Mouse (Mus musculus) T-helper 1 cell (primary cell): Measurements from ENCODE around the gene Rflnb.

Experiments
- in situ Hi-C: fragments of 300-600 bp; cut with MboI, MseI; formaldehyde crosslinking; loops from one replicate; pipeline ENCODE4 v1.15.1; 2025; ENCODE audit warnings: high pct_unique_total_duplicates

Rflnb gene

GRCm38 (mm10) chr11:76027139-76028071 is at the start of gene Rflnb:
TSS of gene Rflnb (minus strand) at chr11:76027782.
- in situ Hi-C loops = loop anchor here (10.0 kb wide), 1 partner anchor 467 kb away; no protein-coding TSS in a partner anchor

DNA sequence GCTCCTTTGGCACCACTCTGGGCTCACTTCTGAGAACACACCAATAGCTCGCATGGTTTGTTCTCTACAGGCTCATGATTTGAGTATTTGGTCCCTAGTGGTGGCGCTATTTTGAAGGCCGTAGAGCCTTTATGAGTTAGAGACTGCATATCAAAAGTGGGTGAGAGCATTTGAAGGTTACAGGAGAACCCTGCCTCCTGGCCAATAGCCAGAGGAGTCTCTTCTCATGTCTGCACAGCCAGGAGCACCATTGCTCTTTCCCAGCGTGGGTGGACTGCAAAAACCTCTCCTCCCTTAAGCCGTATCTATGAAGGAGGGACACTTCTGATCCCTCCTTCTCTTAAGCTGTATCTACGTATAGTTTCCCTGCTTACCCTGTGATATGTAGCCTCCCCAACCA is 49.8 kb upstream of the Rflnb start:
- in situ Hi-C loops = no loop called here

DNA sequence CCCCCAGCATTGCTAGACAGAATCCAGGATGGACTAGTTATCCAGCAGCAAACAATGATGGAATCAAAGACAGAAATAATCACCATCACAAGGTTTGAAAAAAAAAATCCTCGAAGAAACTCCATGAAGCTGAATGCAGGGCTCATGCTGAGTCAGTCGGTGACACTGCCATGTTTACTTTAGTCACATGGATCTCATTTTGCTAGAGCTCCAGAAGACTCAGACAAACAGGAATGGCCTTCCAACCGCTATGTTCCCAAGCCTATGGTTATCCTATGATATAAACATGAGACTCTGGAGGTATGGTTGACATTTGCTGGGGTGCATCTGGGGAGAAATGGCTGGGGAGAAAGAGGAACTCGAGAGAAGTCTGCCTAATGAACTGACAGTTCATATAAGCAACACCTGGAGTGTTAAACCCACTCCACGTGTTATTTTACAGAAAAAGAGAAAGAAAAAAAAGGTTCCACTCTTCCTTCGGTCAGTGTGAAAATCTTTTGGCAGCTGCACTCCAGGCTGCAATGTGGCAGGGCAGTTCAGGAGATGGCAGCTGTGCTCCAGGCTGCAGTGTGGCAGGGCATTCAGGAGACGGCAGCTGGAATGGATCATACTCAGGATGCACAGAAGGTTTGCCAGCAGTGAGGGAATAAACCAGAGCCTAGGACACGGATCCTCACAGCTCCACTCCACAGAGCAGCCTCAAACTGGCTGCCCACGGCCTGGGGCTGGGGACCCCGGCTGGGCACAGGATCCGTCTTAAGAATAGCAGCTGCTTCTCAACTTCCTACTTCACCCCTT is 46.9 kb upstream of the Rflnb start:
- in situ Hi-C loops = no loop called here

DNA sequence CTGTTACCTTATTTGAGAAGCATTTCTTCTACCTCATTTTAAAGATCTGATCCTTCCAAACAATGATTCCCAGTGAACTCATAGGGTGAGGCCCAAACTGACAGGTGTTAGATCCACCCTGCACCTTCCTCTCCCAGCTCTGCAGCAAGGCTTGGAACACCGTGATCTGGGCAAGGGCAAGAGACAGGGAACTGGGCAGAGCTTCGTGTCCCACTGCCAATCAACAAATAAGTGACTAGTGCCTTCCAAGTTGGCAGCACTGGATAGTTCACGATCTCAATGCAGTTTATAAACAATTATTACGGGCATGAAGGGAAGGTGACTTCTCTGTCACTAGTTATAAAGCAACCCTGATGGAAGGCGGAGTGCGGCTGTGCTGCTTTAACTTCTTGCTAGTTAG is 42.2 kb upstream of the Rflnb start:
- in situ Hi-C loops = no loop called here

- in situ Hi-C loops = no loop called here
Observed at GRCm38 (mm10) chr11:76066563-76067156, 39.1 kb upstream of the Rflnb start.

- in situ Hi-C loops = no loop called here
Observed at GRCm38 (mm10) chr11:76065521-76066095, 38.0 kb upstream of the Rflnb start.

GRCm38 (mm10) chr11:76064411-76064810 is 36.8 kb upstream of the Rflnb start:
- in situ Hi-C loops = no loop called here

DNA sequence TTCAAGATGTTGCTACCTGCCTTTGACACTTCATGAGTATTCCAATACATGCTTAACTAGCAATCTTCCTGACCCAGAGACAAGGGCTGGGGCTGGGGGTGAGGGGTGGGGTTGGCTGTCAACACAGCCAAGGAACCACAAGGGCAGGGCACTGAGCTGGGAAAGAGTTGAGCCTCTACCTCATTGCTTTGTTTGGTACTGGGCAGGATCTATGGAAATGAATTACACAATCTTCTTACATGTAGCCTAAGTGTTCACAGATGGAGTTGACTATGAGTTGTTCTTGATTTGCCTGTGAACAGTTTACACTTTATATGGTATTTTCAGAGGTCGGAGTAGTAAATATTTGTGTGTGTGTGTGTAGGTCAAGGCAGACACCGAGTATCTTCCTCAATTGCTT is 33.3 kb upstream of the Rflnb start:
- in situ Hi-C loops = no loop called here

- in situ Hi-C loops = no loop called here
Observed at GRCm38 (mm10) chr11:76059971-76060370, 32.4 kb upstream of the Rflnb start.

- in situ Hi-C loops = no loop called here
Observed at GRCm38 (mm10) chr11:76056487-76056886, 28.9 kb upstream of the Rflnb start.

GRCm38 (mm10) chr11:76052496-76052895 is 24.9 kb upstream of the Rflnb start:
- in situ Hi-C loops = no loop called here

GRCm38 (mm10) chr11:76050967-76051512 is 23.5 kb upstream of the Rflnb start:
- in situ Hi-C loops = no loop called here

DNA sequence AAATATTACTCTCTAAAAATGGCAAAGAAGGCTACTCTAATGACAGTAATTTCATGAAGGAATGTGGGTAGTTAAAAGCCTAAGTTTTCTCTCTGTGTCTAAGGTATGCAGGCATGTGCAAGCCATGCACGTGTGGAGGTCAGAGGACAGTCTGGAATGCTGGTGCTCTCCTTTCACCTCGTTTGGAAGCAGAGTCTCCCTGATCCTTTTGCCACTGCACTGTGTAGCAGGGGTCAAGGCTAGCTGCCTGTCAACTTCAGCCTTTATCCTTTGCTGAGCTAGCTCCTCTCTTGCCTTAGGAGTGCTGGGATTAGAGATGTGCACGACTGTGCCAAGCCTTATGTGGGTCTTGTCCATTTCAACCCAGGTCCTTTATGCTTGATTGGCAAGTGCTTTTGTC is 22.9 kb upstream of the Rflnb start:
- in situ Hi-C loops = no loop called here

DNA sequence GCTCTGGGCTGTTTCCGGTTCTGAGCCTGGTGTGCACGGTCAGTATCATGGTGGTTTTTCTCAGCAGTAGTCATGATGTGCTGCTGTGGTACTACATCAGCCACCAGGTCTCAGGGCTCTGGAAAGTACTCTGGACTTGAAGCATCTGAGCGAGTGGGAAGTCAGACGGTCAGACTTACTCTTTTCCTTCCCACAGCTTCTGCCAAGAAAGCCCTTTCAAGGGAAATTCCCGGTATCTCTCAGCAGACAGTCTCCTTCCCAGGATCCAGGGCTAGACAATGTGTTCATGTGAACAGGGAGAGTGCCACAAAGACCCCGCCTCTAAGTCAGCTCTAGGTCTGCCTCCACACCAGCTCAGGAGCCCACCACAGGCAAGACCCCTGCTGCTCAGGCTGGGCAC is 17.8 kb upstream of the Rflnb start:
- in situ Hi-C loops = no loop called here

DNA sequence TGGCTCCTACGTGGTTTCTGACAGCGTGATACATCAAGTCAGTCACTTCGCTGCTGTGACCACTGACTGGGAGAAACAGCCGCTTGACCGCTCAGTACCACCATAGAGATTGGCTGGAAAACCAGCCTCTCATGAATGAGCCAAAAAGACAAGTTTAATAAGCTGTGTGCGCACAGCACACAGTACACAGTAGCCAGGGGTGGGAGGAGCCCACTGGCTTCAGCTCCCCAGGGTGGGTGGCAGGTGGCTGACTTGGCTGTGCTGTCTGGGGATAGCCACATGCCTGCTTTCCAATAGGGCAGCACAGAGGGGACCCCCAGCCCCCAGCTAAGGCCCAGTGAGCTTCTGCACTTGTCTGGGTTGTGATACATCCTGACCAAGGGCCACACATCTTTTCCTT is 16.9 kb upstream of the Rflnb start:
- in situ Hi-C loops = no loop called here

- in situ Hi-C loops = no loop called here
Observed at GRCm38 (mm10) chr11:76042882-76043281, 15.3 kb upstream of the Rflnb start.

DNA sequence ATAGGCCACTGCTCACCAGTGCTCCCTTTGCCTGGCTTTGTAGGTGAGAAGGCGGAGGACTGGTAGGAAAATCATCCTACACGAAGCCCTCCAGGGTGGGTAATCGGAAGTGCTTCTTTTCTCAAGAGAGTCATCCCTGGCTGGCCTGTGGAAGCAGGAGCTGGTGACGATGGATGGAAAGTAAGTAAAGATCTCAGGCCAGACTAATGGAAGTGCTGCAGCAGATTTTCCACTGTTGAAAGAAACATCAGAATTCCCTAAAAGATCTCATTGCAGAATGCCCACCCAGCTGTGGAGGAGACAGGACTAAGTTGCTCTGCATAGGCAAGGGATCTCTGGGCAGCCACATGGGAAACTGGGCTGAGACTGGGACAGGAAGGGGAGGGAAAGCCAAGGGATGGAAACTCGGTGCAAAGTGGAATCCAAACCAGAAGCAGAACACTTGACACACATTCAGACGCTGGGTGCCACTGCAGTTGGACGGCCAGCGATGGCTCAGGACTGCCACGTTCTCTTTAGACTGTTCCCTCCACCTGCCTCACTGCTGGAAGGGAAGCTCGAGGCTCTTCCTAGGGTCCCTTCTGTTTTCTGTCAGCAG is 14.6 kb upstream of the Rflnb start:
- in situ Hi-C loops = no loop called here

DNA sequence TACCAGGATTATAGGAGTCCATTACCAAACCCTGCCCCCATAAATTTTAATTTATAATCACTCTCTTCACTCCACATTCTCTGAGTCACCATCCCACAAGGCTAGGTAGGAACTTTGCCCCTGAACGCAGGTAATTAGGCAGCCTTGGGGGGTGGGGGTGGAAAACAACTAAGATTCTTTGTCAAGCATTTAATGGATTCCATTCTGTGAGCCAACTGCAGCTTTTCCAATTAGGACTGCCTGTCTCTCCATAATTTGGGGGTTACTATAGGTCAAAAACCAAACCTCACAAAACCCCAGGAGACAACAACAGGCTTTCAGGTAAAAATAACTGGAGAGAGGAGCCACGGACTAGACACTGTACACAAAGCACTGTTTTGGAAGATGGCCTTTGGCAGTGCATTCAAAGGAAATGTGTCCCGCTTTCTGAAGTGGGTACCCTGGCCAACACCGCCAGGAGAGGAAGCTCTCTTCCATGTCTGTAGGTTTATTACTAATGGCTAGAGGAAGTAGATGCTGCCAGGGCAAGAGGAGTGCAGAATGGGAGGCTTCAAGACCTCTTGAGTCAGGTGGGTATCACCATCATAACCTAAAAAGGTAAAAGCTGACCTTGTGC is 13.3 kb upstream of the Rflnb start:
- in situ Hi-C loops = no loop called here

DNA sequence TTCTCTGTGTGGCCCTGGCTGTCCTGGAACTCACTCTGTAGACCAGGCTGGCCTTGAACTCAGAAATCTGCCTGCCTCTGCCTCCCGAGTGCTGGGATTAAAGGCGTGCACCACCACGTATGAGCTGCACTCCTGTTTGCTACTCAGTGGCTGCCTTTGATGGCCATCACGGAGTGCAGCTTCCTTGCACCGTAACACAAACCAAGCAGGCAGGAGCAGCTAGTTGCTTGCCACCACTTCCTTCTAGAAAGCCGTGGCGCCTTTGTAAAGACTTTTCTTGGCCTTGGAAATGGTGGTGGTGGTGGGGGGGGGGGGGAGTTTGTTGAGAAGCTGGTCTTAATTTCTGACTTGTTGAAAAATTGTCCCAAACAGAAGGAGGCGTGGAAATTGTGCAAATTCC is 12.5 kb upstream of the Rflnb start:
- in situ Hi-C loops = no loop called here

GRCm38 (mm10) chr11:76039271-76040053 is 11.9 kb upstream of the Rflnb start:
- in situ Hi-C loops = no loop called here
